Mouse (Mus musculus) liver, postnatal 0 days (tissue): ENCODE results near the gene Smyd2.

Experiments
- CTCF ChIP-seq: sonication (generic); IDR thresholded peaks from 2 replicates; pipeline ENCODE4 v1.5.1; 2016; ENCODE audit warnings: antibody characterized with exemption, low read depth
- EP300 ChIP-seq: IDR thresholded peaks from 2 replicates; pipeline ENCODE4 v1.6.1; 2016; ENCODE audit warnings: antibody characterized with exemption, low read depth, mild to moderate bottlenecking

- no peak for TF ChIP-seq CTCF
- TF ChIP-seq EP300 = no peak
Observed at GRCm38 (mm10) chr1:189919756-189920155, 2.4 kb downstream of the Smyd2 start.
